9 mouse cellular contexts compared by ENCODE assay signal in the genomic region with DNA sequence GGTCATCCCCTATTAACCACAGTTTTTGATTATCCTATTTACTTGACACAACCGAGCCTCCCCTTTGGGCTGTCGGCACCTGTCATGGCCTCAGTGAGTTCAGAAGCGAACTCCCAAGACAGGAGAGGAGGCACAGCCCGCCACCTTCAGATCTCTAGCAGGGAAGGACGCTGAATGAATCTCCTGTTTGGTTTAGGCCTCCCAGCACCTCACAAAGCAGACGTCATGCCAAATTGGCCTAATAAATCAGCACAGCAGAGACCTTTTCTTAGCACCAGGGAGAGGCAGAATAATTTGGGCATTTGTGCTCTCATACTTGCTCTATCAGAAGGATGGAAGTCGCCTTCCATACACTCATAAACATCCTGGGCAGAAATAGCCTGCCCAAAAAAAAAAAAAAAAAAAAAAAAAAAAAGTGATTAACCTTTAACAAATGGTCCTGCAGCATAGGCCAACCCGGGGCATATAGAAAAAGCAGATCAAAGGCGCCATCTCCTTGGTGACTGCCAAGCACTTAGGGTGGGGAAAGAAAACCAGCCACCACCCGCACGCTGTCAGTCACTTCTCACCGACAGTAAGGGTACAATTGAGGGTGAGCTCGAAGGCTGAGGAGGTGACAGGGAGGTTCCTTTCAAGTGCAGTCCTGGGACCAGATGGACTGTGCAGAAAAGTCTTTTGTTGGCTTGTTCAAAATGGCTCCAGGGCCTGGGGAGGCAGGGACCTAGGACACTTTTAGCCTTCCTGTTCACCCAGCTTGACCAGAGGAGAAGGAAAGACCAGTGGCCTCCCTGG. TPM values are rescaled to one million over a fixed set of nuclear protein-coding genes. Genes with fewer than 3 reads are reported as not detected.
A peak's percentile ranks its signal among the peaks of the same experiment; 100 is the strongest.
DNase-seq lines count a peak whose midpoint lies in the region; ATAC-seq and TF ChIP-seq lines count a peak whose summit lies in the region.
"Had no signal": no experiment of that assay in that cellular context is flagged by ENCODE, and none has a peak within 500 bp of the region (broad histone marks: within the 10 kb centered on the region; RNA-seq: fewer than 3 reads in every experiment).

No protein-coding gene starts in this region.

- no peak for ATAC-seq in forebrain, embryonic 15.5 days (replicated peaks)
- ATAC-seq in lung, postnatal 0 days, result no peak
- ATAC-seq in stomach, postnatal 0 days (ENCODE audit: low FRiP score, low TSS enrichment), result no peak

- 53% methylated on average over 13 of the region's 13 CpGs for WGBS in forebrain, embryonic 10.5 days
- WGBS in forebrain, embryonic 15.5 days, result 28% methylated on average over 13 of the region's 13 CpGs
- WGBS in lung, postnatal 0 days, result 25% methylated on average over 13 of the region's 13 CpGs
- 27% methylated on average over 13 of the region's 13 CpGs for WGBS in midbrain, embryonic 10.5 days
- 28% methylated on average over 13 of the region's 13 CpGs for WGBS in stomach, postnatal 0 days

- TF ChIP-seq CTCF in lung, postnatal 0 days (IDR thresholded peaks at IDR 0.05), result no peak
- no peak for TF ChIP-seq CTCF in stomach, postnatal 0 days (IDR thresholded peaks at IDR 0.05; ENCODE audit: low read depth)

- no peak overlapping the region for H3K9ac ChIP-seq in forebrain, embryonic 15.5 days (replicated peaks)
- no peak overlapping the region for H3K9ac ChIP-seq in lung, postnatal 0 days (replicated peaks; ENCODE audit: low read depth)
- no peak overlapping the region for H3K9ac ChIP-seq in stomach, postnatal 0 days (ENCODE audit: low read length)

- DNase-seq in forebrain, embryonic 10.5 days (ENCODE audit: extremely low spot score, low spot score), result peak; percentile 42
- no peak for DNase-seq in lung, postnatal 0 days (ENCODE audit: low spot score)
- DNase-seq in lung, postnatal 25 days (ENCODE audit: low spot score), result no peak
- peak; percentile 63 for DNase-seq in midbrain, embryonic 10.5 days (ENCODE audit: low spot score)
- peak; percentile 46 for DNase-seq in stomach, postnatal 0 days (ENCODE audit: low spot score)
- DNase-seq in testis, postnatal 14 days (ENCODE audit: low spot score), result no peak
- no peak for DNase-seq in adrenal gland, postnatal 10 days
- DNase-seq: lung, postnatal 36 days had no signal

- TF ChIP-seq EP300 in lung, postnatal 0 days (IDR thresholded peaks at IDR 0.05), result no peak
- TF ChIP-seq EP300 in stomach, postnatal 0 days (optimal IDR thresholded peaks at IDR 0.05), result no peak

- H3K9me3 ChIP-seq in forebrain, embryonic 10.5 days, result no peaks in the 10 kb centered on the region
- H3K9me3 ChIP-seq in forebrain, embryonic 15.5 days, result no peaks in the 10 kb centered on the region
- H3K9me3 ChIP-seq in lung, postnatal 0 days (ENCODE audit: low read length), result no peaks in the 10 kb centered on the region
- no peaks in the 10 kb centered on the region for H3K9me3 ChIP-seq in midbrain, embryonic 10.5 days (replicated peaks)
- H3K9me3 ChIP-seq in stomach, postnatal 0 days (ENCODE audit: control insufficient read depth, low read length), result no peaks in the 10 kb centered on the region

- H3K27me3 ChIP-seq in forebrain, embryonic 10.5 days (ENCODE audit: poor library complexity, severe bottlenecking), result peaks cover 15% of the 10 kb centered on the region
- no peaks in the 10 kb centered on the region for H3K27me3 ChIP-seq in forebrain, embryonic 15.5 days
- no peaks in the 10 kb centered on the region for H3K27me3 ChIP-seq in lung, postnatal 0 days (replicated peaks; ENCODE audit: insufficient read depth, low read length)
- H3K27me3 ChIP-seq in midbrain, embryonic 10.5 days (ENCODE audit: low read depth, poor library complexity, severe bottlenecking), result peaks cover 12% of the 10 kb centered on the region; the same call in 1 of the 2 replicates
- H3K27me3 ChIP-seq in stomach, postnatal 0 days (ENCODE audit: control insufficient read depth, insufficient read depth, low read length), result no peaks in the 10 kb centered on the region

- no peak overlapping the region for H3K4me2 ChIP-seq in forebrain, embryonic 15.5 days (replicated peaks)
- H3K4me2 ChIP-seq in lung, postnatal 0 days (replicated peaks; ENCODE audit: low read depth, low read length), result no peak overlapping the region
- H3K4me2 ChIP-seq in stomach, postnatal 0 days (replicated peaks; ENCODE audit: low read depth), result no peak overlapping the region

- no peak overlapping the region; the same call in 1 of the 2 replicates for H3K4me3 ChIP-seq in forebrain, embryonic 10.5 days
- no peak overlapping the region for H3K4me3 ChIP-seq in forebrain, embryonic 15.5 days
- H3K4me3 ChIP-seq in lung, postnatal 0 days (ENCODE audit: low read depth, low read length), result no peak overlapping the region
- H3K4me3 ChIP-seq in midbrain, embryonic 10.5 days, result no peak overlapping the region
- no peak overlapping the region for H3K4me3 ChIP-seq in stomach, postnatal 0 days (ENCODE audit: low read depth, low read length)

- H3K4me1 ChIP-seq in forebrain, embryonic 10.5 days, result peaks cover 60% of the 10 kb centered on the region
- peaks cover 17% of the 10 kb centered on the region for H3K4me1 ChIP-seq in forebrain, embryonic 15.5 days
- H3K4me1 ChIP-seq in lung, postnatal 0 days (ENCODE audit: insufficient read depth, low read depth, low read length), result peaks cover 21% of the 10 kb centered on the region
- H3K4me1 ChIP-seq in midbrain, embryonic 10.5 days, result peaks cover 58% of the 10 kb centered on the region
- H3K4me1 ChIP-seq in stomach, postnatal 0 days (replicated peaks; ENCODE audit: control insufficient read depth, insufficient read depth), result peaks cover 15% of the 10 kb centered on the region

- peak overlapping the region; percentile 74 for H3K27ac ChIP-seq in forebrain, embryonic 10.5 days
- no peak overlapping the region for H3K27ac ChIP-seq in forebrain, embryonic 15.5 days (replicated peaks)
- peak overlapping the region; percentile 90 for H3K27ac ChIP-seq in lung, postnatal 0 days (ENCODE audit: low read length)
- peak overlapping the region; percentile 80 for H3K27ac ChIP-seq in midbrain, embryonic 10.5 days (replicated peaks)
- peak overlapping the region; percentile 65 for H3K27ac ChIP-seq in stomach, postnatal 0 days (replicated peaks)

- H3K36me3 ChIP-seq in forebrain, embryonic 10.5 days (replicated peaks), result peaks cover 35% of the 10 kb centered on the region
- H3K36me3 ChIP-seq in forebrain, embryonic 15.5 days, result peaks cover 26% of the 10 kb centered on the region
- peaks cover 7% of the 10 kb centered on the region; the same call in 1 of the 2 replicates for H3K36me3 ChIP-seq in lung, postnatal 0 days (ENCODE audit: insufficient read depth, low read length)
- H3K36me3 ChIP-seq in midbrain, embryonic 10.5 days, result peaks cover 30% of the 10 kb centered on the region
- peaks cover 3% of the 10 kb centered on the region; the same call in 1 of the 2 replicates for H3K36me3 ChIP-seq in stomach, postnatal 0 days (ENCODE audit: control insufficient read depth, insufficient read depth, low read length)

RNA-seq across cellular contexts. Expression of gene Ankrd40, which starts 14.5 kb away (rescaled TPM):
- 10.3 and 11.4 TPM in 2 replicates for polyA plus RNA-seq in forebrain, embryonic 10.5 days (2016; fragmentation: Nextera tagmentation; extraction: Ambion mirVana)
- polyA plus RNA-seq in forebrain, embryonic 15.5 days (2015; fragmentation: Nextera tagmentation; extraction: Ambion mirVana), result 15.9 and 17.2 TPM in 2 replicates
- 33.3 and 33.6 TPM in 2 replicates for polyA plus RNA-seq in lung, postnatal 0 days (2015; fragmentation: Nextera tagmentation; extraction: Ambion mirVana)
- polyA plus RNA-seq in midbrain, embryonic 10.5 days (2016; fragmentation: Nextera tagmentation; extraction: Ambion mirVana), result 11.1 and 12.9 TPM in 2 replicates
- polyA plus RNA-seq in stomach, postnatal 0 days (2015; fragmentation: Nextera tagmentation; extraction: Ambion mirVana), result 14.8 and 15.6 TPM in 2 replicates
- 100 to 1,000 TPM; 110 to 130 TPM for total RNA-seq in adrenal gland, postnatal 10 days (2021)

RNA-seq across cellular contexts. Expression of gene Luc7l3, which starts 20.5 kb away (rescaled TPM):
- polyA plus RNA-seq in forebrain, embryonic 10.5 days (2016; fragmentation: Nextera tagmentation; extraction: Ambion mirVana), result 113 and 129 TPM in 2 replicates
- polyA plus RNA-seq in forebrain, embryonic 15.5 days (2015; fragmentation: Nextera tagmentation; extraction: Ambion mirVana), result 153 and 156 TPM in 2 replicates
- polyA plus RNA-seq in lung, postnatal 0 days (2015; fragmentation: Nextera tagmentation; extraction: Ambion mirVana), result 79.4 and 84.0 TPM in 2 replicates
- 105 and 109 TPM in 2 replicates for polyA plus RNA-seq in midbrain, embryonic 10.5 days (2016; fragmentation: Nextera tagmentation; extraction: Ambion mirVana)
- 50.0 and 51.2 TPM in 2 replicates for polyA plus RNA-seq in stomach, postnatal 0 days (2015; fragmentation: Nextera tagmentation; extraction: Ambion mirVana)
- total RNA-seq in adrenal gland, postnatal 10 days (2021), result 10 to 100 TPM; 48.8 to 77.4 TPM

RNA-seq across cellular contexts. Expression of gene Abcc3, which starts 50.5 kb away (rescaled TPM):
- polyA plus RNA-seq in forebrain, embryonic 10.5 days (2016; fragmentation: Nextera tagmentation; extraction: Ambion mirVana), result 0.12 and 0.22 TPM in 2 replicates
- 0.60 and 0.66 TPM in 2 replicates for polyA plus RNA-seq in forebrain, embryonic 15.5 days (2015; fragmentation: Nextera tagmentation; extraction: Ambion mirVana)
- polyA plus RNA-seq in lung, postnatal 0 days (2015; fragmentation: Nextera tagmentation; extraction: Ambion mirVana), result 8.7 and 10.4 TPM in 2 replicates
- polyA plus RNA-seq in midbrain, embryonic 10.5 days (2016; fragmentation: Nextera tagmentation; extraction: Ambion mirVana), result 0.37 and 0.42 TPM in 2 replicates
- polyA plus RNA-seq in stomach, postnatal 0 days (2015; fragmentation: Nextera tagmentation; extraction: Ambion mirVana), result 25.3 and 31.4 TPM in 2 replicates
- 1 to 10 TPM; 6.4 to 8.3 TPM for total RNA-seq in adrenal gland, postnatal 10 days (2021)

Comparison
In these comparisons a context has a peak if more than half of its experiments do, and no peak if none do; other contexts are left out.
1. DNase-seq: peak in forebrain, embryonic 10.5 days (single experiment), midbrain, embryonic 10.5 days (single experiment) and stomach, postnatal 0 days (single experiment); none in lung, postnatal 0 days (single experiment), lung, postnatal 25 days (single experiment), testis, postnatal 14 days (single experiment) and adrenal gland, postnatal 10 days (single experiment).